Mouse (Mus musculus) olfactory bulb, adult 2 months (tissue): ENCODE measurements around the gene Tuba1c. TPM values are rescaled to one million over a fixed set of nuclear protein-coding genes. Genes with fewer than 3 reads are reported as not detected.
A peak's percentile ranks its signal among the peaks of the same experiment; 100 is the strongest.

Experiments
- H3K27ac ChIP-seq: fragments of 200-500 bp; 2 replicates; pipeline ENCODE4 v1.5.1; 2012; ENCODE audit warnings: low read depth, low read length; ENCODE audit not compliant: insufficient read depth
- H3K4me1 ChIP-seq: fragments of 200-500 bp; 2 replicates; pipeline ENCODE4 v1.6.1; 2012; ENCODE audit warnings: low read length; ENCODE audit not compliant: control insufficient read depth, insufficient read depth
- H3K4me3 ChIP-seq: fragments of 200-500 bp; 2 replicates; pipeline ENCODE4 v1.5.1; 2012; ENCODE audit warnings: mild to moderate bottlenecking, low read depth, low read length, moderate library complexity; ENCODE audit not compliant: insufficient read depth
- CTCF ChIP-seq: fragments of 200-500 bp; IDR thresholded peaks from 2 replicates; pipeline ENCODE4 v1.5.1; 2012; ENCODE audit warnings: low read depth, mild to moderate bottlenecking, low read length, moderate library complexity; ENCODE audit not compliant: insufficient read depth
- POLR2A ChIP-seq: fragments of 200-500 bp; IDR thresholded peaks from 2 replicates; pipeline ENCODE4 v1.6.1; 2012; ENCODE audit warnings: mild to moderate bottlenecking, low read depth, low read length, moderate library complexity; ENCODE audit not compliant: insufficient read depth
- WGBS: fragments of 180-500 bp; shearing (Covaris S2); methylation state at CpG from one replicate; pipeline ENCODE4 v1.1.7; 2018; 5-methylcytosine and 5-hydroxymethylcytosine counted together
- polyA plus RNA-seq: library from polyadenylated mRNA; stranded (reverse); fragments of >200 nt; gene quantifications from 2 replicates; pipeline ENCODE4 v1.2.4, GENCODE M21; 2012; ENCODE audit warnings: low replicate concordance; ENCODE audit not compliant: missing spikeins, insufficient read depth, insufficient read length

Tuba1c gene
- polyA plus RNA-seq, 1 experiment: not detected

DNA sequence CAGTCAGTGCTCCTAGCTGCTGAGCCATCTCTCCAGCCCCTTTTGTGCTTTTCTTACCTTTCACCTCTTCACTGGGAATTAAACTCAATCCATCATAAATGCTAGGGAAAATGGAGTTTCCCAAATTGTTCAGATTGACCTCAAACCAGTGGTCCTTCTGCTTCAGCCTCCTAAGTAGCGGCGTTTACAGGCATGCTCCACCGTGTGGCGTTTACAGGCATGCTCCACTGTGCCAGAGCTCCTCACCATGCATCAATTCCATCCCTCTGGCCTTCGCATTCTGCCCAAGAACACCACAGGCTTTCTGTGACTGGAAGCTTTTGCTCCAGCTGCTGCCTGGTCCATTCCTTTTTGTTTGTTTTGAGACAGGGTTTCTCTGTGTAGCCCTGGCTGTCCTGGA, 2.6 kb upstream of the Tuba1c start:
- Histone ChIP-seq H3K4me3 (no peak overlapping the region), H3K4me1 (peaks cover 17% of the 10 kb centered on the region), H3K27ac (no peak overlapping the region)
- 86% methylated on average over 5 of the region's 5 CpGs for WGBS
- TF ChIP-seq CTCF: no peak
- no peak for TF ChIP-seq POLR2A

DNA sequence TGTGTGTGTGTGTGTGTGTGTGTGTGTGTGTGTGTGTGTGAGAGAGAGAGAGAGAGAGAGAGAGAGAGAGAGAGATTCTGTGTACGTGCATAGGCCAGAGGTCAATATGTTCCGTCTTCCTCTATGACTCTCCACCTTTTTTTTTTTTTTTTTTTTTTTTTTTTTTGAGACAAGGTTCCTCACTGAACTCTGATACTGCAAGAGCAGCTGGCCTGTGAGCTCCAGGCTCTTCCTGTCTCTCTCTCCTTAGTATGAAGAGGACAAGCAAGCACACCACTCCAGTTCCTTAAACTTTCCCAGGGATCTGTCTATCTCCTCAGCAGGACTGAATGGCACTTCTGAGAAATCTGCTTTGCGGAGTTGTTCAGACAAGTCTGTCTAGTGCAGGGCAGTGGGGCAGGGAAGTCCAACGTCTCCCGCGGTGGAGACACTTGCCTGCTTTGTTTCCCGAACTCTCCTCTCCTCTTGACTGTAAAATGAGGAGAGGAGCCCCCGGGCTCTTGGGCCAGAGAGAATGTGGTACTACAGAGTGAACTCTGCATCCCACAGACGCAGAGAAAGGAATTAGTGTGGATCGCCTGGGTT, 725 bp upstream of the Tuba1c start:
- no peak for TF ChIP-seq CTCF
- TF ChIP-seq POLR2A: no peak
- Histone ChIP-seq H3K4me3 (no peak overlapping the region), H3K4me1 (peaks cover 17% of the 10 kb centered on the region), H3K27ac (no peak overlapping the region)
- WGBS: 18% methylated on average over 10 of the region's 10 CpGs

GRCm38 (mm10) chr15:99030585-99031387, 1.1 kb downstream of the Tuba1c start:
- TF ChIP-seq POLR2A (no peak), CTCF (no peak)
- H3K4me1 ChIP-seq: peaks cover 17% of the 10 kb centered on the region
- WGBS: 19% methylated on average over 26 of the region's 26 CpGs
- peak overlapping the region; percentile 34 for H3K4me3 ChIP-seq
- no peak overlapping the region for H3K27ac ChIP-seq

DNA sequence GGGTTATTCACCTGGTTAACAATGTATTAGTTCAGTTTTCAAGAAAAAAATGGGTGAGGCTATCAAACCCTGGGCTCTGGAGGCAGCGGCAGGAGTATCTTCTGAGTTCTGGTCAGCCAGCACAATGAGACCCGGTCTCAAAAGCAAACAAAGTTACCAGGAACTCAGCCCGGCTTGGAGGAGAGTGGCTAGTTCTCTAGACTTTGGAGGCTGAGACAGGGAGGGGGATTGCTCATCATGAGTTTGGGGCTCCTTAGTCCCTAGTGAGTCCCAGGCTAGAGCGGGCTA, 1.6 kb downstream of the Tuba1c start:
- Histone ChIP-seq H3K4me1 (peaks cover 17% of the 10 kb centered on the region), H3K27ac (no peak overlapping the region), H3K4me3 (no peak overlapping the region)
- TF ChIP-seq CTCF (no peak), POLR2A (no peak)
- 82% methylated on average over 4 of the region's 4 CpGs for WGBS

- 87% methylated on average over 9 of the region's 9 CpGs for WGBS
- no peak for TF ChIP-seq POLR2A
- TF ChIP-seq CTCF: no peak
- Histone ChIP-seq H3K4me3 (no peak overlapping the region), H3K4me1 (peaks cover 17% of the 10 kb centered on the region), H3K27ac (no peak overlapping the region)
Observed at GRCm38 (mm10) chr15:99032041-99032725, 2.5 kb downstream of the Tuba1c start.

GRCm38 (mm10) chr15:99032726-99033250, 3.1 kb downstream of the Tuba1c start:
- TF ChIP-seq CTCF (no peak), POLR2A (no peak)
- 82% methylated on average over 7 of the region's 7 CpGs for WGBS
- Histone ChIP-seq H3K27ac (no peak overlapping the region), H3K4me1 (peaks cover 17% of the 10 kb centered on the region), H3K4me3 (no peak overlapping the region)

- TF ChIP-seq POLR2A (no peak), CTCF (no peak)
- 74% methylated on average over 7 of the region's 7 CpGs for WGBS
- Histone ChIP-seq H3K27ac (no peak overlapping the region), H3K4me1 (peaks cover 17% of the 10 kb centered on the region), H3K4me3 (no peak overlapping the region)
Observed at GRCm38 (mm10) chr15:99033498-99034270, 4.0 kb downstream of the Tuba1c start.

DNA sequence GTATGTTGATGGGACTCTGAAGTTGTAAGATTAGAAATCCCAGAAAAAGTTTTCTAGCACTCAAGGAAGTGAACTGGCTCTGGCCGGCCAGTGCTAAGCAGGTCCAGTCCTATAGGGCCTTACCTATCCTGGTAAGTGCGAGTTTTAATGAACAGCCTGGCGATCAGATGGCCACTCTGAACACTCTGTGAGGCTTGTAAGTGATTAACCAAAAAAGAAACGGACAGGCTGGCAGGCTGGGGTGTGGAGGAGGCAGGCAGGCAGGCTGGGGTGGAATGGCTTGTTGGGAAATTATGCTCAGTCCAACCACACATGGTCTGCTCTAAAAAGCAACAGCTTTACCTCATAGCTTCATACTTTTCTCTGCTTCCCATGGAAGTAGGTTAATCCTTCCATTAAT, 5.7 kb downstream of the Tuba1c start:
- Histone ChIP-seq H3K4me1 (peaks cover 3% of the 10 kb centered on the region), H3K27ac (no peak overlapping the region), H3K4me3 (no peak overlapping the region)
- TF ChIP-seq CTCF (no peak), POLR2A (no peak)
- 84% methylated on average over 4 of the region's 4 CpGs for WGBS
